Mouse (Mus musculus) lung, postnatal 36 days (tissue): ENCODE measurements around the gene Gm13276.
"Not testable (repeated sequence)": the region's sequence is repeated elsewhere in the genome, so short reads cannot be mapped to it uniquely, and the experiment has no call there.

Source experiments
- DNase-seq: peaks from one replicate; pipeline ENCODE4 v3.0.0; 2022; ENCODE audit warnings: mixed read lengths

Gene Gm13276

DNA sequence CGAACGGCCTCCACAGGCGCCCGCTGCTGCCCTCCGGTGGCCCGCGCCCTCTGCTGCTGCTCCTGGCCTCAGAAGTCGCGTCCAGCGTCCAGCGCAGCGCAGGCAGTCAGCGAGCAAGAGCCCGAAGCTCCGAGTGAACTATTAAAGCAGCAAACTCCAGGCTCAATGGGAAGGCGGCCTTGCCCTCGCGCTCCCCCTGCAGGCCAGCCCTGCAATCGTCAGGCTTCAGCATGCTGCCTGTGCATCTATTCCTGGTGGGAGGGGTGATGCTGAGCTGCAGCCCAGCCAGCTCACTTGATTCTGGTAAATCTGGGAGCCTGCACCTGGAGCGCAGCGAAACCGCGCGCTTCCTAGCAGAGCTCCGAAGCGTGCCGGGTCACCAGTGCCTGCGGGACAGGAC, 2.9 kb downstream of the Gm13276 start, which contains the start of gene Gm13277:
Gene Gm13277 (plus strand): TSS at position 231 of the 400 bp plus-strand sequence.
- peak; percentile 84 for DNase-seq

DNA sequence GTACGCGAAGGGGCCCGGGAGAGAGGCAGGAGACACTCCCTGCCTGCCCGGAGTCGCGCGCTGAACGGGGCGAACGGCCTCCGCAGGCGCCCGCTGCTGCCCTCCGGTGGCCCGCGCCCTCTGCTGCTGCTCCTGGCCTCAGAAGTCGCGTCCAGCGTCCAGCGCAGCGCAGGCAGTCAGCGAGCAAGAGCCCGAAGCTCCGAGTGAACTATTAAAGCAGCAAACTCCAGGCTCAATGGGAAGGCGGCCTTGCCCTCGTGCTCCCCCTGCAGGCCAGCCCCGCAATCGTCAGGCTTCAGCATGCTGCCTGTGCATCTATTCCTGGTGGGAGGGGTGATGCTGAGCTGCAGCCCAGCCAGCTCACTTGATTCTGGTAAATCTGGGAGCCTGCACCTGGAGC, 5.7 kb downstream of the Gm13276 start, which contains the start of gene Gm13278:
Gene Gm13278 (plus strand): TSS at position 301 of the 400 bp plus-strand sequence.
- DNase-seq: not testable (repeated sequence)

DNA sequence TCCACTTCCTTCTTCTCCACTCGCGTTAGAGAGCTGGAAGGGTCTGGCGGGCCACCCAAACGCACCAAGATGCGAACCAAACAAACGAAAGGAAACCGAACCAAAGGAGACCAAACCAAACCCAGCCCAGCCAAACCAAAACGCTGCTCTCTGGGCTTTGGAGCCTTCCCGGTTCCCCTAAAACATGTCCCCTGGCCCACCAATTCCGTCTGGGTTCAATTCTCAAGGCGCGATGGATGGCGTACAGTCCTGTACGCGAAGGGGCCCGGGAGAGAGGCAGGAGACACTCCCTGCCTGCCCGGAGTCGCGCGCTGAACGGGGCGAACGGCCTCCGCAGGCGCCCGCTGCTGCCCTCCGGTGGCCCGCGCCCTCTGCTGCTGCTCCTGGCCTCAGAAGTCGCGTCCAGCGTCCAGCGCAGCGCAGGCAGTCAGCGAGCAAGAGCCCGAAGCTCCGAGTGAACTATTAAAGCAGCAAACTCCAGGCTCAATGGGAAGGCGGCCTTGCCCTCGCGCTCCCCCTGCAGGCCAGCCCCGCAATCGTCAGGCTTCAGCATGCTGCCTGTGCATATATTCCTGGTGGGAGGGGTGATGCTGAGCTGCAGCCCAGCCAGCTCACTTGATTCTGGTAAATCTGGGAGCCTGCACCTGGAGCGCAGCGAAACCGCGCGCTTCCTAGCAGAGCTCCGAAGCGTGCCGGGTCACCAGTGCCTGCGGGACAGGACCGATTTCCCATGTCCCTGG, 8.6 kb downstream of the Gm13276 start, which contains the start of gene Gm13275:
Gene Gm13275 (plus strand): TSS at position 552 of the 740 bp plus-strand sequence.
- peak; percentile 34 for DNase-seq

DNA sequence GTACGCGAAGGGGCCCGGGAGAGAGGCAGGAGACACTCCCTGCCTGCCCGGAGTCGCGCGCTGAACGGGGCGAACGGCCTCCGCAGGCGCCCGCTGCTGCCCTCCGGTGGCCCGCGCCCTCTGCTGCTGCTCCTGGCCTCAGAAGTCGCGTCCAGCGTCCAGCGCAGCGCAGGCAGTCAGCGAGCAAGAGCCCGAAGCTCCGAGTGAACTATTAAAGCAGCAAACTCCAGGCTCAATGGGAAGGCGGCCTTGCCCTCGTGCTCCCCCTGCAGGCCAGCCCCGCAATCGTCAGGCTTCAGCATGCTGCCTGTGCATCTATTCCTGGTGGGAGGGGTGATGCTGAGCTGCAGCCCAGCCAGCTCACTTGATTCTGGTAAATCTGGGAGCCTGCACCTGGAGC, 11.6 kb downstream of the Gm13276 start, which contains the start of gene Gm13279:
Gene Gm13279 (plus strand): TSS at position 301 of the 400 bp plus-strand sequence.
- DNase-seq: not testable (repeated sequence)

DNA sequence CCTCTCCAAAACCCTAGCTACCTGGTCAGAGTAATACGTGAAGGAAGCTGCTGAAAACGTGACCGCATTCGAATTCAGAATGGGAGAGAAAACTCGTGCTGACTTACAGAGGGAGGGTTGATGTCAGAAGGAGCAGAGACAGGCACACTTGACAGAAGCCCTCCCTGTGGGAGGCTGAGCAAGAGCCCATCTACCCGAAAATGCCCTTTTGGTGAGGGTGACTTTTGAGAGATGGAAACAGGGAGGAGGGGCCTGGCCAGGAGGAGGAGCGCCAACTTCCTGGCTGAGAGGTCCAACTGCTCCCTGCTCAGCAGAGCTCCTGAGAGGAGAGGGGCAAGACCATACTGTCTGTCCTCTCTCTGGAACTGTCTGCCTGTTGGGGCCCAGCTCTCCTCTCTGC, 13.9 kb downstream of the Gm13276 start, which contains the start of gene Gm13285:
Gene Gm13285 (plus strand): TSS at position 301 of the 400 bp plus-strand sequence.
- not testable (repeated sequence) for DNase-seq

DNA sequence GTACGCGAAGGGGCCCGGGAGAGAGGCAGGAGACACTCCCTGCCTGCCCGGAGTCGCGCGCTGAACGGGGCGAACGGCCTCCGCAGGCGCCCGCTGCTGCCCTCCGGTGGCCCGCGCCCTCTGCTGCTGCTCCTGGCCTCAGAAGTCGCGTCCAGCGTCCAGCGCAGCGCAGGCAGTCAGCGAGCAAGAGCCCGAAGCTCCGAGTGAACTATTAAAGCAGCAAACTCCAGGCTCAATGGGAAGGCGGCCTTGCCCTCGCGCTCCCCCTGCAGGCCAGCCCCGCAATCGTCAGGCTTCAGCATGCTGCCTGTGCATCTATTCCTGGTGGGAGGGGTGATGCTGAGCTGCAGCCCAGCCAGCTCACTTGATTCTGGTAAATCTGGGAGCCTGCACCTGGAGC, 17.4 kb downstream of the Gm13276 start, which contains the start of gene Gm13287:
Gene Gm13287 (plus strand): TSS at position 301 of the 400 bp plus-strand sequence.
- DNase-seq: not testable (repeated sequence)

DNA sequence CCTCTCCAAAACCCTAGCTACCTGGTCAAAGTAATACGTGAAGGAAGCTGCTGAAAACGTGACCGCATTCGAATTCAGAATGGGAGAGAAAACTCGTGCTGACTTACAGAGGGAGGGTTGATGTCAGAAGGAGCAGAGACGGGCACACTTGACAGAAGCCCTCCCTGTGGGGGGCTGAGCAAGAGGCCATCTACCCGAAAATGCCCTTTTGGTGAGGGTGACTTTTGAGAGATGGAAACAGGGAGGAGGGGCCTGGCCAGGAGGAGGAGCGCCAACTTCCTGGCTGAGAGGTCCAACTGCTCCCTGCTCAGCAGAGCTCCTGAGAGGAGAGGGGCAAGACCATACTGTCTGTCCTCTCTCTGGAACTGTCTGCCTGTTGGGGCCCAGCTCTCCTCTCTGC, 19.7 kb downstream of the Gm13276 start, which contains the start of gene Gm13288:
Gene Gm13288 (plus strand): TSS at position 301 of the 400 bp plus-strand sequence.
- not testable (repeated sequence) for DNase-seq

DNA sequence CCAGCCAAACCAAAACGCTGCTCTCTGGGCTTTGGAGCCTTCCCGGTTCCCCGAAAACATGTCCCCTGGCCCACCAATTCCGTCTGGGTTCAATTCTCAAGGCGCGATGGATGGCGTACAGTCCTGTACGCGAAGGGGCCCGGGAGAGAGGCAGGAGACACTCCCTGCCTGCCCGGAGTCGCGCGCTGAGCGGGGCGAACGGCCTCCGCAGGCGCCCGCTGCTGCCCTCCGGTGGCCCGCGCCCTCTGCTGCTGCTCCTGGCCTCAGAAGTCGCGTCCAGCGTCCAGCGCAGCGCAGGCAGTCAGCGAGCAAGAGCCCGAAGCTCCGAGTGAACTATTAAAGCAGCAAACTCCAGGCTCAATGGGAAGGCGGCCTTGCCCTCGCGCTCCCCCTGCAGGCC, 20.3 kb downstream of the Gm13276 start:
- DNase-seq: peak; percentile 19

DNA sequence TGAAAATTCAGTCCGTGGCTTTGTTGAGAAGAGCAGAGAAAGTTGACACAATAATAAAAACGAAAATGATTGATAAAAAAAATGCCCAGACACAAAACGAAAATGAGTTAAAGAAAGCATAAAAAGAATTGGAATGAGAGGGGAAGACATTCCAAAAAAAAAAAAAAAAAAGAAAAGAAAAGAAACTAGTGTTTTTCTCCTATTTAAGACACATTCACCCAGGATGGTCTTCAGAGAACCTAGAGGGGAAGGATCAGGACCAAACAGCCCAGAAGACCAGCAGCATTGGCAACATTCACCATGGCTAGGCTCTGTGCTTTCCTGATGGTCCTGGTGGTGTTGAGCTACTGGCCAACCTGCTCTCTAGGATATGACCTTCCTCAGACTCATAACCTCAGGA, 30.4 kb downstream of the Gm13276 start, which contains the start of gene Ifna7:
Gene Ifna7 (plus strand): TSS at position 301 of the 400 bp plus-strand sequence.
- no peak for DNase-seq

DNA sequence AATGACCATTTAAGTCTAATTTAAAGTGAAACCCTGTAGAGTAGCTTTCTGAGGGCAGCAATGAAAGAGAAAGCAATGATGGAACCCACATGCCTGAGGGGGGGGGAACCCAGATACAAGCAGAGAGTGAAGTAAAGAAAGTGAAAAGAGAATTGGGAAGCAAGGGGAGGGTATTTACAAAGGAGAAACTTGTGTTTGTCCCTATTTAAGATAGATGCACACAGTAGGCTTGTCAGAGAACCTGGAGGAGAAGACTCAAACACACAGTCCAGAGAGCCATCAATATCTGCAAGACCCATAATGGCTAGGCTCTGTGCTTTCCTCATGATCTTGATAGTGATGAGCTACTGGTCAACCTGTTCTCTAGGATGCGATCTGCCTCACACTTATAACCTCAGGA, 34.1 kb downstream of the Gm13276 start, which contains the start of gene Ifna11:
Gene Ifna11 (plus strand): TSS at position 301 of the 400 bp plus-strand sequence.
- no peak for DNase-seq

DNA sequence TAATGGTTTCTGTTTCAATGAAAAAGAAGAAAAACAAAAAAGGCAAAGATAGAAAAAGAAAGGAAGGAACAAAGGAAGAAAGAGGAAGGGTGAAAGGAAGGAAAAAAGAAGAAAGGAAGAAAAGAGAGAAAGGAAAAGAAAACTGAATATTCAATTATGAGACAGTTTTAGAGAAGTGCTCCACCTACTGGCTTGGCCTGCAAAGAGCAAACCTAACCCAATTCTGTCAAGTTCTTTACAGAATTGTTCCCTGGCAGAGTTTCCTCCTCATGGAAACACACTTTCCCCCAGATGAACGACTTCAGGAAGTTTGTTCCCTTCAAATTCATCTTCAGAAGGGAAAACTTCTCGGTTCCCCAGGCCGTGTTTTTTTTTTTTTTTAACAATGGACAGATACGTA, 37.5 kb downstream of the Gm13276 start:
- peak; percentile 23 for DNase-seq

DNA sequence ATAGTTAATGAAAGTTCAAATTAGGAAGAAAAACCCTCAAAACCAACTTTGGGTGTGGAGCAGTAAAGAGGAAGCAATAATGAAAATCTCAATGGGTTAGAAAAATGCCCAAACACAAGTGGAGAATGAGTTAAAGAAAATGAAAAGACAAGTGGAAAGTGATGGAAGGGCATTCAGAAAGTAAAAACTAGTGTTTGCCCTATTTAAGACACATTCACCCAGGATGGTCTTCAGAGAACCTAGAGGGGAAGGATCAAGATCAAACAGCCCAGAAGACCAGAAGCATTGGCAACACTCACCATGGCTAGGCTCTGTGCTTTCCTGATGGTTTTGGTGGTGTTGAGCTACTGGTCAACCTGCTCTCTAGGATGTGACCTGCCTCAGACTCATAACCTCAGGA, 41.6 kb downstream of the Gm13276 start, which contains the start of gene Ifna6:
Gene Ifna6 (plus strand): TSS at position 301 of the 400 bp plus-strand sequence.
- not testable (repeated sequence) for DNase-seq

DNA sequence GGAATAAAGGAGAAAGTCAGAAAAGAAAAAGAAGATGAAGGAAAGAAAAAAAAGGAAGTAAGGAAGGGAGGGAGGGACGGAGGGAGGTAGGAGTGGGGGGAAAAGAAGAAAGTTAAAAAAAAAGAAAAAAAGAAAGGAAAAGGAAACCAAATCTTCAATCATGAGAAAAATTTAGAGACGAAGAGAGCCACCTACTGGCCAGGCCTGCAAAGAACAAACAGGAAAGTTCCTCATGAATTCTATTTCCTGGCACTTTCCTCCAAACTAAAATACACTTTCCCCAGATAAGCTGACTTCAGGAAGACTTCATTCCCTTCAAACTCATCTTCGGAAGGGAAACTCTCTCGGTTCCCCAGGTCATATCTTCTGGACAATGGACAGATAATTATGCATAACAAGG, 45.0 kb downstream of the Gm13276 start:
- peak; percentile 32 for DNase-seq

DNA sequence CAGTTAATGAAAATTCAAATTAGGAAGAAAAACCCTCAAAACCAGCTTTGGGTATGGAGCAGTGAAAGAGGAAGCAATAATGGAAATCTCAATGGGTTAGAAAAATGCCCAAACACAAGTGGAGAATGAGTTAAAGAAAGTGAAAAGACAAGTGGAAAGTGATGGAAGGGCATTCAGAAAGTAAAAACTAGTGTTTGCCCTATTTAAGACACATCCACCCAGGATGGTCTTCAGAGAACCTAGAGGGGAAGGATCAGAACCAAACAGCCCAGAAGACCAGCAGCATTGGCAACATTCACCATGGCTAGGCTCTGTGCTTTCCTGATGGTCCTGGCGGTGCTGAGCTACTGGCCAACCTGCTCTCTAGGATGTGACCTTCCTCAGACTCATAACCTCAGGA, 49.7 kb downstream of the Gm13276 start, which contains the start of gene Ifna5:
Gene Ifna5 (plus strand): TSS at position 301 of the 400 bp plus-strand sequence.
- not testable (repeated sequence) for DNase-seq
